Mouse (Mus musculus): ENCODE results near the gene Primpol. TPM values are rescaled to one million over a fixed set of nuclear protein-coding genes. Genes with fewer than 3 reads are reported as not detected.

Primpol gene
- total and polyA plus RNA-seq, 3 experiments = 7.1 to 11.6 TPM; not detected in 1

DNA sequence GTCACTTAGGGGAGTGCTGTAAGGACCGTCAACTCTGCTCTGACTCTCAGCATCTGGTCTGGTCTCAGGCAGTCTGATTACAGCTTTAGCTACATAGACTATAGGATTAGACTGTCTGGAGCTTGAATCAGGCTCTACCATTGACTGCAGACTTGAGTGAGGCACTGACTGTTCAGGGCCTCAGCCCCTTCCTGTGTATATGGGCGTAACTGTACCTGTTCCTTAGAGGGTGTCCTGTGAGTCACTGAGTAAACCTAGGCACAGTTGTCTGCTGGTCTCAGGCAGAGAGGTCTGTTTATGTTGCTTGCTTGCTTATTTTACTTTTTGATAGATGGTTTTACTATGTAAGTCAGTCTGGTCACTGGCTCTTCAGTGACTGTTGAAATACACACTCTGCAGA, 43.0 kb downstream of the Primpol start:
- H3K36me3 ChIP-seq (ENCODE audit: control insufficient read depth in 1 of 2, insufficient read depth in 2 of 2, low read length in 2 of 2) = peaks cover 2 to 21% of the 10 kb centered on the region in 2 experiments; a peak in 3 of 4 replicates
- no peak overlapping the region for H3K9ac ChIP-seq (ENCODE audit: control insufficient read depth, low read depth, low read length, poor library complexity, severe bottlenecking)
- no peaks in the 10 kb centered on the region for H3K27me3 ChIP-seq (ENCODE audit: control insufficient read depth in 1 of 2, insufficient read depth in 2 of 2, low read length in 2 of 2)
- H3K9me3 ChIP-seq (replicated peaks; ENCODE audit: insufficient read depth, low read length) = no peaks in the 10 kb centered on the region
- DNase-seq (ENCODE audit: low read depth, low spot score) = no peak
- H3K79me2 ChIP-seq (ENCODE audit: control insufficient read depth, insufficient read depth, low read length, poor library complexity) = no peaks in the 10 kb centered on the region
- no peak overlapping the region for H3K4me3 ChIP-seq (ENCODE audit: control insufficient read depth in 1 of 2, insufficient read depth in 1 of 2, low read depth in 2 of 2, low read length in 2 of 2)
- TF ChIP-seq GATA1 (IDR thresholded peaks at IDR 0.05; ENCODE audit: low read depth, low read length) (no peak), USF2 (IDR thresholded peaks at IDR 0.05; ENCODE audit: borderline replicate concordance in 1 of 2, insufficient read depth in 1 of 2, low read depth in 1 of 2, low read length in 2 of 2) (no peak), JUND (IDR thresholded peaks at IDR 0.05; ENCODE audit: low read depth, low read length) (no peak), ELF1 (IDR thresholded peaks at IDR 0.05; ENCODE audit: low read depth, low read length) (no peak), CTCF (IDR thresholded peaks at IDR 0.05 in 2 of 3, conservative IDR thresholded peaks at IDR 0.05 in 1 of 3; ENCODE audit: control insufficient read depth in 1 of 3, insufficient read depth in 1 of 3, low read depth in 2 of 3, low read length in 3 of 3, poor library complexity in 1 of 3, severe bottlenecking in 1 of 3) (no peak), GABPA (IDR thresholded peaks at IDR 0.05; ENCODE audit: low read depth, low read length) (no peak)
- H3K4me1 ChIP-seq (ENCODE audit: control insufficient read depth in 1 of 2, insufficient read depth in 2 of 2, low read length in 2 of 2) = 0 out of 4 replicates have a peak, but pooled peaks cover 0 to 2% of the 10 kb centered on the region in 2 experiments
- H3K27ac ChIP-seq (ENCODE audit: control insufficient read depth, low read depth, low read length) = no peak overlapping the region

DNA sequence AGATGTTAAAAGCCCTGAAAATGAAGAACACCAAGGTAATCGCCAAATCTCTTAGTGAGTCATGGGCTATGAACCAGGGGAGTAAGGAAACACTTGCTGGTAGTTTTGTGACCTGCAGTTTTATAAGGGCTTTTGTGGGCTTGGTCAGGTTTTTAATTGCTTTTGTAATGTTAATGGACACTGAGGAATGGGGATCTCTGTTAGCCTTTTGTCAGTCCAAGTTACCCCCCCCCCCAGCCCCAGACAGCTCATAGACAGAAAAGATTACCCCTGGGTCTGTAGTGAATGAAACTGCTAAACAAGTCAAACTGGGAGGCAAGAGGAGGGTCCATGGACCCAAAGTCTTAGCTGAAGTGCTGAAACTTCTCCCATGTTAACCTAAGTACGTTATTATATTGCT, 43.6 kb downstream of the Primpol start:
- H3K4me1 ChIP-seq (ENCODE audit: control insufficient read depth in 1 of 2, insufficient read depth in 2 of 2, low read length in 2 of 2) = 0 out of 4 replicates have a peak, but pooled peaks cover 0 to 2% of the 10 kb centered on the region in 2 experiments

DNA sequence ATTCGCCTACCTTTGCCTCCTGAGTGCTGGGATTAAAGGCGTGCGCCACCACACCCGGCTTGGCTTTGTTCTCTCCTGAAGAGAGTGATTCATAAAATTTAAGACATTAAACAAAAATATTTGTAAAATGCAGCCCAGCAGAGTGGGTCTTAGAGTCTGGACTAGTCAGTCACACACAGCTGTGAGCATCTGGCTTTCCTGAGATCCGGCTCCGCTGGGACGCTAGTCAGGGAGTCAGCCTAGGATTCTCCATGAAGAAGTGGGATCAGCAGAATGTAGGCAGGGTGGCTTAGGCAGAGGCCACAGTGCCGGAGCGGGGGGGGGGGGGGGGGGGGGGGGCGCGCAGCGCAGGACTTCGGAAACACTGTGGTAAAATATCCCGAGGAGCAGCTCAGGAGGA, 46.3 kb downstream of the Primpol start:
- no peak for DNase-seq (ENCODE audit: low read depth, low spot score)
- H3K79me2 ChIP-seq (ENCODE audit: control insufficient read depth, insufficient read depth, low read length, poor library complexity) = no peaks in the 10 kb centered on the region
- no peak overlapping the region for H3K27ac ChIP-seq (ENCODE audit: control insufficient read depth, low read depth, low read length)
- no peak overlapping the region for H3K4me3 ChIP-seq (ENCODE audit: control insufficient read depth in 1 of 2, insufficient read depth in 1 of 2, low read depth in 2 of 2, low read length in 2 of 2)
- H3K27me3 ChIP-seq (ENCODE audit: control insufficient read depth in 1 of 2, insufficient read depth in 2 of 2, low read length in 2 of 2) = no peaks in the 10 kb centered on the region
- H3K36me3 ChIP-seq (ENCODE audit: control insufficient read depth in 1 of 2, insufficient read depth in 2 of 2, low read length in 2 of 2) = peaks cover 0 to 6% of the 10 kb centered on the region in 2 experiments; a peak in 2 of 4 replicates
- H3K4me1 ChIP-seq (ENCODE audit: control insufficient read depth in 1 of 2, insufficient read depth in 2 of 2, low read length in 2 of 2) = 0 out of 4 replicates have a peak, but pooled peaks cover 0 to 2% of the 10 kb centered on the region in 2 experiments
- no peak overlapping the region for H3K9ac ChIP-seq (ENCODE audit: control insufficient read depth, low read depth, low read length, poor library complexity, severe bottlenecking)
- no peaks in the 10 kb centered on the region for H3K9me3 ChIP-seq (replicated peaks; ENCODE audit: insufficient read depth, low read length)
- TF ChIP-seq POLR2AphosphoS5 (IDR thresholded peaks at IDR 0.05; ENCODE audit: borderline replicate concordance, low read depth, low read length) (no peak), RCOR1 (IDR thresholded peaks at IDR 0.05; ENCODE audit: low read depth, low read length) (no peak), ZNF384 (IDR thresholded peaks at IDR 0.05; ENCODE audit: low read depth, low read length) (no peak), BHLHE40 (IDR thresholded peaks at IDR 0.05; ENCODE audit: borderline replicate concordance, low read depth, low read length) (no peak), POLR2A (IDR thresholded peaks at IDR 0.05; ENCODE audit: control insufficient read depth in 1 of 2, insufficient read depth in 1 of 2, low read depth in 1 of 2, low read length in 2 of 2, poor library complexity in 1 of 2) (no peak), HCFC1 (IDR thresholded peaks at IDR 0.05; ENCODE audit: low read depth, low read length) (no peak), CHD1 (IDR thresholded peaks at IDR 0.05; ENCODE audit: low read depth, low read length) (no peak), UBTF (IDR thresholded peaks at IDR 0.05; ENCODE audit: borderline replicate concordance, insufficient read depth, low read depth, low read length) (no peak), ZKSCAN1 (IDR thresholded peaks at IDR 0.05; ENCODE audit: low read depth, low read length) (no peak), MYB (IDR thresholded peaks at IDR 0.05; ENCODE audit: low read depth, low read length) (no peak), MAX (IDR thresholded peaks at IDR 0.05; ENCODE audit: low read length) (no peak), GABPA (IDR thresholded peaks at IDR 0.05; ENCODE audit: low read depth, low read length) (no peak), ZMIZ1 (IDR thresholded peaks at IDR 0.05; ENCODE audit: low read depth, low read length) (no peak), CHD2 (IDR thresholded peaks at IDR 0.05; ENCODE audit: low read length) (no peak), ETS1 (IDR thresholded peaks at IDR 0.05; ENCODE audit: low read depth, low read length) (no peak), GATA1 (IDR thresholded peaks at IDR 0.05; ENCODE audit: low read depth, low read length) (no peak)

More for the DNA sequence above, 43.6 kb downstream of the Primpol start:
- H3K27me3 ChIP-seq (ENCODE audit: control insufficient read depth in 1 of 2, insufficient read depth in 2 of 2, low read length in 2 of 2) = no peaks in the 10 kb centered on the region
- H3K27ac ChIP-seq (ENCODE audit: control insufficient read depth, low read depth, low read length) = no peak overlapping the region
- no peaks in the 10 kb centered on the region for H3K9me3 ChIP-seq (replicated peaks; ENCODE audit: insufficient read depth, low read length)
- H3K79me2 ChIP-seq (ENCODE audit: control insufficient read depth, insufficient read depth, low read length, poor library complexity) = no peaks in the 10 kb centered on the region
- TF ChIP-seq ZKSCAN1 (IDR thresholded peaks at IDR 0.05; ENCODE audit: low read depth, low read length) (no peak), KAT2A (conservative IDR thresholded peaks at IDR 0.05; ENCODE audit: low read depth, low read length) (no peak), ETS1 (IDR thresholded peaks at IDR 0.05; ENCODE audit: low read depth, low read length) (no peak), POLR2AphosphoS5 (IDR thresholded peaks at IDR 0.05; ENCODE audit: borderline replicate concordance, low read depth, low read length) (no peak), SIN3A (IDR thresholded peaks at IDR 0.05; ENCODE audit: low read length) (no peak), EP300 (IDR thresholded peaks at IDR 0.05; ENCODE audit: low read depth in 1 of 2, low read length in 2 of 2) (no peak), MEF2A (IDR thresholded peaks at IDR 0.05; ENCODE audit: extremely low read depth, insufficient replicate concordance, low read depth, low read length, poor library complexity, severe bottlenecking) (no peak), MYC (IDR thresholded peaks at IDR 0.05; ENCODE audit: low read depth, low read length) (no peak), E2F4 (IDR thresholded peaks at IDR 0.05; ENCODE audit: borderline replicate concordance, low read depth, low read length) (no peak), HCFC1 (IDR thresholded peaks at IDR 0.05; ENCODE audit: low read depth, low read length) (no peak), NRF1 (IDR thresholded peaks at IDR 0.05; ENCODE audit: insufficient read depth, low read depth, low read length, poor library complexity, severe bottlenecking) (no peak), CHD2 (IDR thresholded peaks at IDR 0.05; ENCODE audit: low read length) (no peak), ZC3H11A (IDR thresholded peaks at IDR 0.05; ENCODE audit: low read depth, low read length) (no peak), MXI1 (IDR thresholded peaks at IDR 0.05; ENCODE audit: low read depth, low read length) (no peak), MYB (IDR thresholded peaks at IDR 0.05; ENCODE audit: low read depth, low read length) (no peak), MAFK (IDR thresholded peaks at IDR 0.05; ENCODE audit: borderline replicate concordance, low read depth, low read length) (no peak), POLR2AphosphoS2 (IDR thresholded peaks at IDR 0.05; ENCODE audit: low read length) (no peak)
- H3K36me3 ChIP-seq (ENCODE audit: control insufficient read depth in 1 of 2, insufficient read depth in 2 of 2, low read length in 2 of 2) = peaks cover 2 to 21% of the 10 kb centered on the region in 2 experiments; a peak in 3 of 4 replicates
- DNase-seq (ENCODE audit: low read depth, low spot score) = no peak
- H3K4me3 ChIP-seq (ENCODE audit: control insufficient read depth in 1 of 2, insufficient read depth in 1 of 2, low read depth in 2 of 2, low read length in 2 of 2) = no peak overlapping the region
- no peak overlapping the region for H3K9ac ChIP-seq (ENCODE audit: control insufficient read depth, low read depth, low read length, poor library complexity, severe bottlenecking)
